Mouse (Mus musculus) kidney, adult 11 months (tissue): Measurements from ENCODE around the gene Ociad1.

Experiments used
- DNase-seq: peaks from one replicate; pipeline ENCODE4 v3.0.0; 2022

Gene Ociad1

GRCm38 (mm10) chr5:73339779-73340722, 47.5 kb downstream of the Ociad1 start:
- DNase-seq = no peak

DNA sequence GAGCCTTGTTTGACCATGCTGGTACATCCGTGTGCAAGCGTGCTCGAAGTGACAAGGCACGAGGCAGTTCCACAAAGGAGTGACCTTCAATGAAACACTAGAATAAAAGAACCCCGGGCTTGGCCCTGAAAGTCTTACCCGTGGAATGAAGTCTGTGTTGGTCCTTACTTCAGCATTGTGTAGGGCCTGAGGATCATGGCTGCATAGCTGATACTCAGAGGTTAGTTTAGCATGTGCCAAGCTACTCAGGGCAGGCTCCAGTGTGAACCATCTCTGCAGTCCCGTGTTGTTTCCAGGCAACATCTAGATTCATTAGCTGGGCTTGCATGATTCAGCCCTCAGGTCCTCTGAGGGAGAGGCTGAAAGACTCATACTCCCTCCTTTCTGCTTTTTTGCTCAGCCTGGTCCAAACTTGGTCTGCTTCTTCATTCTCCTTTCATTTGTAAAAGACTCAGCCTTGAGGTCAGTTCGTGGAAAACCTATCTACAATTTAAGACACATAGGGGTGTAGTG, 48.2 kb downstream of the Ociad1 start, which contains the start of gene Ociad2:
Gene Ociad2, minus strand, starts transcription at position 306 of the 513 bp plus-strand sequence.
- no peak for DNase-seq

DNA sequence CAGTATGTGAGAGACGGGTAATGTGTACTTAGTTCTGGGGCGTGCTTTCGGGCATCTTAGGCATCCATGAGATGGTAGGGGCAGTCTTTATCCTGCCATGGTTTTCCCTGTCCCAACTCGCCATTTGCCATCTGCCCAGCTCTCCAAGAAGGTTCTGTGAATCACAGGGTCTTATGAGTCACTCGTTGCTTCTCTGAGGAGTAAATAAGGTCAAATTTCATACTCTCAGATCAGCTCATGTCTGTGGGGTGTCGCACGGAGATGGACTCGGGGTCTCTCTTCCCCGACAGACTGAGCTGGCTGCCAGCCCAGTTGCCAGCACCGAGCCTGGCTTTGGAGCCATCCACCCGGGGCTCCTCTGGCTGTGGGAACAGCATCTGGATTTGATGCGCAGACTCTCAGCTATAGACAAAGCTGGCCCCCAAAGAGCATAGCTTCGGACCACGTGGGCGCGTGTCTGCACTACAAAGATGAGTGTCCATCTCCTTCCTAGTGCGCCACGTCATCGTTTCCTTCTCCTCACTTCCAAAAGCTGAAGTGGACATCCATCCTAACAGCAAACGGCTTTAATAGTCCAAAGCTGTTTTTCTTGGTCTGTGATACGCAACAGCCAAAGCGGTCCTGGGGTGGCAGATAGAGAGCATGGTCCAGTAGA, 50.2 kb downstream of the Ociad1 start:
- no peak for DNase-seq

DNA sequence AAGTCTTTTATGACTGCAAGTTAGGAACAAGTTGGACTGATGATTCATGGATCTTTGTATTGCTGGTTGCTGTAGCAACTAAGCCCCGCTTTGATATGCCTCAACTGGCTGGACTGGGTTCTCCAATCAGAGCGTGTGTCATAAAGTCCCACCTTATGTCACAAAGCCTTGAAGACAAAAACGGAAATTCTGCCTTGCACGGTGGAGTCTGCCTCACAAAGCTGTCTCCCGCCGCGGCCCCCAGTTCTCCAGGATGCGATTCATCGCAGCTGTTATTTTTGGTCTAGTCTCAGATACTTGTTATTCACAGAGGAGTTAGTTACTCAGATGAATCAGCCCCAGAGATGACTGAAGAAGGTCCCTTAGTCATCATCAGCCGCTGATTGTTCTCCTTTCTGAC, 51.7 kb downstream of the Ociad1 start:
- no peak for DNase-seq

DNA sequence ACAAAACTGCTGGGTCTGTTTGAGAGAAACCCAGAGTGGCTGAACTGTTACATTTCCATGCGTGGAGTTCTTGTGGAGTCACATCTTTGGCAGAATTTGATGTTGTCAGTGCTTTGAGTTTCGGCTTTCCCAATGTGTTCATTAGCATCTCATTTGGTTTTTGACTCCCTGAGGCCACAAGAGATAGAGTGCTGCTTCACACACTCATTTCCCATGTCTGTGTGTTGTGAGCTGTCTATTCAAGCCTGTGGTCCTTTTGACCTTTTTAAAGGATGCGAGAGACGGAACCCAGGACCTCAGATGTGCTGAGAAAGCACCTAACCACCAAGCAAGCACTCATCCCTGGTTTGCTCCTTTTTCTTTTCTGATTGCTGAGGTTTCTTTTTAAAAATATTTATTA, 52.7 kb downstream of the Ociad1 start:
- no peak for DNase-seq

DNA sequence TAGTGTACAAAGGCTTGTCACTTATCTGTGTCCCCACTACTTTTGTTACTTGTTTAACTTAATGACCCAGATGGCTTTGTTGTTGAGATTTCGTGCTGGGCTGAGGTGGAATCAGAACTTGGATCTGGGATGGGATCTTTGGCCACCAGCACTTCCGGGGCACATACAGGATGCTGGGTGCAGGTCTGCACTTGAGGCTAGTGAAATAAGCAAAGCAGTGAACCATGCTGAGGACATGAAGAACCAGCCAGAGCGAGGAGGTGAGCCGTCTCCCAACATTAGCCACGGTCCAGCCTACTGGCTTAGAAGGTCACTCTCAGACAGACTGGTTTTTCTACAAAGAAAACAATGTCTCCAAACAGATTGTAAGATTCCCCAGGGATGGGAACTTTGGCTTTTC, 56.9 kb downstream of the Ociad1 start:
- DNase-seq = peak; percentile 14

DNA sequence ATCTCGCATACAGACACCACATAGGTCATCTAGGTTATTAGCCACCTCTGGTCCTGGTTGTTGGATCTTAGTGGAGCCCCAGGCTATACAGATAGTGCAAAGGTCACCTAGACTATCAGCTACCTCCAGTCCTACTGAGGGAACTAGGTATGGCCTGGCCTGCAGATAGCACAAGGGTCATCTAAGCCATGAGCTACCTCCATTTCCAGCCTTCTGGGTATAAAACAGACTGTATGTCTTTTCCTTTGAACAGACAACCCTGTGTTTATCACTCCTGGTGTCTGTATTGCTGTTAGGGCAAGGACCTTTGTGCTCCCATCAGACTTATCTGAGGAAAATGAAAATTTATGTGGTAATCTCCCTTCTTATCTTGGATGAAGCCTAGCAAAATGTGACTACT, 59.2 kb downstream of the Ociad1 start:
- DNase-seq = no peak

- no peak for DNase-seq
Observed at GRCm38 (mm10) chr5:73353519-73353918, 60.9 kb downstream of the Ociad1 start.

- DNase-seq = no peak
Observed at GRCm38 (mm10) chr5:73353978-73354377, 61.4 kb downstream of the Ociad1 start.

GRCm38 (mm10) chr5:73355393-73355792, 62.8 kb downstream of the Ociad1 start:
- DNase-seq = no peak

GRCm38 (mm10) chr5:73359134-73359751, 66.7 kb downstream of the Ociad1 start:
- DNase-seq = no peak

DNA sequence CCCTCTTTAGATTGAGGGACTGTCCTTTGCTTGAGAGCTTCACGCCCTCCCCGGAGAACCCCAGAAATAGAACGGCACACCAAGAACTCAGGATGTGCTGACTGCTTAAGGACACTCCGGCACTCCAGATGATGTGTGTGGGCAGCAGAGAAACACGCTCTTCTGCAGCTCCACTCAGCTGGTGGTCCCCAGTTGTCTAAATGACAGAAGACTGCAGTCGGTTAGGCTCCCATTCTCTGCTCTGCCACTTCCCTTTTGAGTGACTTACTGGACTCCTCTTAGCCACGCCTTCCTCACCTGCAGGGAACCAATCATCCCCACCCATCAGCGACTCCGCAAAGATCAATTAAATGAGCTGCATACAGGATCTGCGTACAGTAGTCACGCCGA, 67.2 kb downstream of the Ociad1 start:
- DNase-seq = no peak

DNA sequence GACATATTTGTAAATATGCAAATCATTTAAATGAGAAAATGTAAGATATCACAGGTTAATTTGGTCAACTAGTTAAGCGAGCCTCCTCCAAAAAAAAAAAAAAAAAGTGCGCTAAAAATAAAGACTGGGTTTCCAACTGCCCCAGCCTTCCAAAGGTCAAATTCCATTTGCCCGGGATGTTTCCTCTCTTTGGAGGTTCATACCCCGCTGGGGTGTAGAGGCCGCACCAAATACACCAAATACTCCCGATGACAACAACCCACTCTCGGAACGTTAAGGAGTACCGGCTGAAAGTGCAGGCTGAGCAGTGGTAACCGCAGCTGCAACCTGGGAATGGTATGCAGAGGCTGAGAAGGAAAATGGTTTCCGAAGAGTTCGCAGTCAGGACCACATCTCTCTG, 67.7 kb downstream of the Ociad1 start:
- DNase-seq = no peak

- DNase-seq = no peak
Observed at GRCm38 (mm10) chr5:73362338-73362737, 69.8 kb downstream of the Ociad1 start.

DNA sequence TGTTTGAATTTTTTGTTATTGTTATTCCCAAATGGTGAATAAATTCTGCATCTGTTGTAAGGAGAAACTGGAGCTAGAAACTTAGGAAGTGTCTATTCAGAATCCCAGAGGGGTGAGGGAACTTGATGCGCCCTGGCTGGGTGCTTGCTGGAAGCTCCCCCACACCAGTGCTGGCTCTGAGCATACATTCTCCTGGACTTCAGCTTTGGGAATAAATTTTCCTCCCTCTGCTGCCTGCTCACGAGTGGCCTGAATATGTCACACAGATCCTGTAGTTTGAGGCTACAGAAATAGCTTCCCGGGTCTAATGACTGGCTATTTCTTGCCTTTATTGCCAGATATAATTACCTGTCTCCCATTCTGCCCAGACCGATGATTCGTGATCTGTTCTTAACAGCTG, 70.2 kb downstream of the Ociad1 start:
- DNase-seq = no peak
